Mouse (Mus musculus): ENCODE data around the gene Foxj2. TPM values are rescaled to one million over a fixed set of nuclear protein-coding genes. Genes with fewer than 3 reads are reported as not detected.
A peak's percentile ranks its signal among the peaks of the same experiment; 100 is the strongest.

Foxj2 gene
- polyA plus RNA-seq, 1 experiment, result 23.7 TPM

GRCm38 (mm10) chr6:122825923-122826742 lies 6.4 kb downstream of the Foxj2 start:
- Histone ChIP-seq H3K4me1 (ENCODE audit: control insufficient read depth, insufficient read depth, low read length) (peaks cover 24% of the 10 kb centered on the region), H3K27ac (ENCODE audit: insufficient read depth, low read length) (peak overlapping the region; percentile 39; the same call in 1 of the 2 replicates), H3K4me3 (ENCODE audit: insufficient read depth, low read length) (peak overlapping the region; percentile 18)
- TF ChIP-seq CTCF (IDR thresholded peaks at IDR 0.05; ENCODE audit: borderline replicate concordance, insufficient read depth, low read length) (no peak), POLR2A (IDR thresholded peaks at IDR 0.05; ENCODE audit: low read depth, low read length) (0 out of 2 replicates have a peak, but pooled peaks have one; percentile 22)

GRCm38 (mm10) chr6:122828086-122828485 lies 8.4 kb downstream of the Foxj2 start:
- H3K4me1 ChIP-seq (ENCODE audit: control insufficient read depth, insufficient read depth, low read length), result peaks cover 24% of the 10 kb centered on the region
- H3K4me3 ChIP-seq (ENCODE audit: insufficient read depth, low read length), result no peak overlapping the region
- TF ChIP-seq POLR2A (IDR thresholded peaks at IDR 0.05; ENCODE audit: low read depth, low read length) (no peak), CTCF (IDR thresholded peaks at IDR 0.05; ENCODE audit: borderline replicate concordance, insufficient read depth, low read length) (0 out of 2 replicates have a peak, but pooled peaks have one; percentile 2)
- H3K27ac ChIP-seq (ENCODE audit: insufficient read depth, low read length), result no peak overlapping the region

- TF ChIP-seq CTCF (IDR thresholded peaks at IDR 0.05; ENCODE audit: borderline replicate concordance, insufficient read depth, low read length) (no peak), POLR2A (IDR thresholded peaks at IDR 0.05; ENCODE audit: low read depth, low read length) (no peak)
- H3K4me1 ChIP-seq (ENCODE audit: control insufficient read depth, insufficient read depth, low read length), result no peaks in the 10 kb centered on the region
Observed at GRCm38 (mm10) chr6:122832880-122833279, 13.2 kb downstream of the Foxj2 start.

GRCm38 (mm10) chr6:122834365-122834764 lies 14.7 kb downstream of the Foxj2 start:
- H3K4me1 ChIP-seq (ENCODE audit: control insufficient read depth, insufficient read depth, low read length), result no peaks in the 10 kb centered on the region
- TF ChIP-seq POLR2A (IDR thresholded peaks at IDR 0.05; ENCODE audit: low read depth, low read length), result no peak
- no peak for TF ChIP-seq CTCF (IDR thresholded peaks at IDR 0.05; ENCODE audit: borderline replicate concordance, insufficient read depth, low read length)
- no peak overlapping the region for H3K27ac ChIP-seq (ENCODE audit: insufficient read depth, low read length)
- no peak overlapping the region for H3K4me3 ChIP-seq (ENCODE audit: insufficient read depth, low read length)

More at GRCm38 (mm10) chr6:122832880-122833279, 13.2 kb downstream of the Foxj2 start:
- H3K4me3 ChIP-seq (ENCODE audit: insufficient read depth, low read length), result no peak overlapping the region
- no peak overlapping the region for H3K27ac ChIP-seq (ENCODE audit: insufficient read depth, low read length)

- no peak overlapping the region for H3K4me3 ChIP-seq (ENCODE audit: insufficient read depth, low read length)
- TF ChIP-seq POLR2A (IDR thresholded peaks at IDR 0.05; ENCODE audit: low read depth, low read length) (no peak), CTCF (IDR thresholded peaks at IDR 0.05; ENCODE audit: borderline replicate concordance, insufficient read depth, low read length) (no peak)
- H3K4me1 ChIP-seq (ENCODE audit: control insufficient read depth, insufficient read depth, low read length), result no peaks in the 10 kb centered on the region
- H3K27ac ChIP-seq (ENCODE audit: insufficient read depth, low read length), result no peak overlapping the region
Observed at GRCm38 (mm10) chr6:122836974-122837373, 17.3 kb downstream of the Foxj2 start.

- H3K27ac ChIP-seq (ENCODE audit: insufficient read depth, low read length), result no peak overlapping the region
Observed at GRCm38 (mm10) chr6:122837539-122837938, 17.8 kb downstream of the Foxj2 start.

GRCm38 (mm10) chr6:122843759-122844158 lies 24.0 kb downstream of the Foxj2 start:
- H3K4me3 ChIP-seq (ENCODE audit: insufficient read depth, low read length), result no peak overlapping the region
- no peak for TF ChIP-seq POLR2A (IDR thresholded peaks at IDR 0.05; ENCODE audit: low read depth, low read length)
- TF ChIP-seq CTCF (IDR thresholded peaks at IDR 0.05; ENCODE audit: borderline replicate concordance, insufficient read depth, low read length), result no peak
- no peaks in the 10 kb centered on the region for H3K4me1 ChIP-seq (ENCODE audit: control insufficient read depth, insufficient read depth, low read length)
- H3K27ac ChIP-seq (ENCODE audit: insufficient read depth, low read length), result no peak overlapping the region

More at GRCm38 (mm10) chr6:122837539-122837938, 17.8 kb downstream of the Foxj2 start:
- H3K4me3 ChIP-seq (ENCODE audit: insufficient read depth, low read length), result no peak overlapping the region
- TF ChIP-seq CTCF (IDR thresholded peaks at IDR 0.05; ENCODE audit: borderline replicate concordance, insufficient read depth, low read length) (no peak), POLR2A (IDR thresholded peaks at IDR 0.05; ENCODE audit: low read depth, low read length) (no peak)
- no peaks in the 10 kb centered on the region for H3K4me1 ChIP-seq (ENCODE audit: control insufficient read depth, insufficient read depth, low read length)

- peaks cover 5% of the 10 kb centered on the region for H3K4me1 ChIP-seq (ENCODE audit: control insufficient read depth, insufficient read depth, low read length)
- no peak overlapping the region for H3K27ac ChIP-seq (ENCODE audit: insufficient read depth, low read length)
- H3K4me3 ChIP-seq (ENCODE audit: insufficient read depth, low read length), result no peak overlapping the region
- no peak for TF ChIP-seq POLR2A (IDR thresholded peaks at IDR 0.05; ENCODE audit: low read depth, low read length)
- TF ChIP-seq CTCF (IDR thresholded peaks at IDR 0.05; ENCODE audit: borderline replicate concordance, insufficient read depth, low read length), result no peak
Observed at GRCm38 (mm10) chr6:122852696-122853095, 33.0 kb downstream of the Foxj2 start.

GRCm38 (mm10) chr6:122854552-122854951 lies 34.8 kb downstream of the Foxj2 start:
- TF ChIP-seq CTCF (IDR thresholded peaks at IDR 0.05; ENCODE audit: borderline replicate concordance, insufficient read depth, low read length), result no peak
- no peak for TF ChIP-seq POLR2A (IDR thresholded peaks at IDR 0.05; ENCODE audit: low read depth, low read length)
- peaks cover 5% of the 10 kb centered on the region for H3K4me1 ChIP-seq (ENCODE audit: control insufficient read depth, insufficient read depth, low read length)
- no peak overlapping the region for H3K4me3 ChIP-seq (ENCODE audit: insufficient read depth, low read length)
- H3K27ac ChIP-seq (ENCODE audit: insufficient read depth, low read length), result no peak overlapping the region

GRCm38 (mm10) chr6:122855955-122856354 lies 36.2 kb downstream of the Foxj2 start, which contains the start of gene C3ar1:
TSS of gene C3ar1 (minus strand) at chr6:122856161.
- Histone ChIP-seq H3K27ac (ENCODE audit: insufficient read depth, low read length) (peak within 1 kb of the TSS; percentile 16; the same call in 1 of the 2 replicates), H3K4me1 (ENCODE audit: control insufficient read depth, insufficient read depth, low read length) (peaks cover 5% of the 10 kb centered on the region), H3K4me3 (ENCODE audit: insufficient read depth, low read length) (no peak within 1 kb of the TSS)
- TF ChIP-seq CTCF (IDR thresholded peaks at IDR 0.05; ENCODE audit: borderline replicate concordance, insufficient read depth, low read length), result no peak
- TF ChIP-seq POLR2A (IDR thresholded peaks at IDR 0.05; ENCODE audit: low read depth, low read length), result no peak

All from embryonic fibroblast, embryonic 13.5 days (primary cell).